Mouse (Mus musculus) forebrain, embryonic 13.5 days (tissue): ENCODE measurements around the gene Neu1. TPM values are rescaled to one million over a fixed set of nuclear protein-coding genes. Genes with fewer than 3 reads are reported as not detected.

Experiments
- ATAC-seq: fragments of 200-750 bp; cut with Nextera tagmentation; 2 replicates; pipeline ENCODE4 v1.8.0; 2017
- H3K27ac ChIP-seq: fragments of 300-500 bp; sonication (generic); 2 replicates; pipeline ENCODE4 v1.5.1; 2015; ENCODE audit warnings: inconsistent platforms, mild to moderate bottlenecking, moderate library complexity
- H3K27me3 ChIP-seq: fragments of 300-500 bp; sonication (generic); 2 replicates; pipeline ENCODE4 v1.6.1; 2015; ENCODE audit warnings: mild to moderate bottlenecking, inconsistent platforms
- H3K36me3 ChIP-seq: fragments of 300-500 bp; sonication (generic); 2 replicates; pipeline ENCODE4 v1.6.1; 2015; ENCODE audit warnings: mild to moderate bottlenecking, inconsistent platforms; ENCODE audit not compliant: poor library complexity, severe bottlenecking
- H3K4me1 ChIP-seq: fragments of 300-500 bp; sonication (generic); 2 replicates; pipeline ENCODE4 v1.6.1; 2015; ENCODE audit warnings: inconsistent platforms
- H3K4me2 ChIP-seq: fragments of 300-500 bp; sonication (generic); 2 replicates; pipeline ENCODE4 v1.6.1; 2015; ENCODE audit warnings: inconsistent platforms, mild to moderate bottlenecking, moderate library complexity
- H3K4me3 ChIP-seq: fragments of 300-500 bp; sonication (generic); 2 replicates; pipeline ENCODE4 v1.5.1; 2015; ENCODE audit warnings: mild to moderate bottlenecking, inconsistent platforms
- H3K9ac ChIP-seq: fragments of 300-500 bp; sonication (generic); 2 replicates; pipeline ENCODE4 v1.6.1; 2015; ENCODE audit warnings: mild to moderate bottlenecking, inconsistent platforms
- H3K9me3 ChIP-seq: fragments of 300-500 bp; sonication (generic); replicated peaks from 2 replicates; pipeline ENCODE4 v1.6.1; 2016; ENCODE audit warnings: inconsistent platforms
- WGBS: fragments of 180-500 bp; shearing (Covaris S2); methylation state at CpG from one replicate; pipeline ENCODE4 v1.1.7; 2015; 5-methylcytosine and 5-hydroxymethylcytosine counted together
- polyA plus RNA-seq: library from polyadenylated mRNA; unstranded; fragments of >200 nt; fragmentation: Nextera tagmentation; extraction: Ambion mirVana; gene quantifications from 2 replicates; pipeline ENCODE4 v1.2.1, GENCODE M21; 2015

Neu1 gene
- polyA plus RNA-seq, 1 experiment from 2014 or later = 18.7 TPM

DNA sequence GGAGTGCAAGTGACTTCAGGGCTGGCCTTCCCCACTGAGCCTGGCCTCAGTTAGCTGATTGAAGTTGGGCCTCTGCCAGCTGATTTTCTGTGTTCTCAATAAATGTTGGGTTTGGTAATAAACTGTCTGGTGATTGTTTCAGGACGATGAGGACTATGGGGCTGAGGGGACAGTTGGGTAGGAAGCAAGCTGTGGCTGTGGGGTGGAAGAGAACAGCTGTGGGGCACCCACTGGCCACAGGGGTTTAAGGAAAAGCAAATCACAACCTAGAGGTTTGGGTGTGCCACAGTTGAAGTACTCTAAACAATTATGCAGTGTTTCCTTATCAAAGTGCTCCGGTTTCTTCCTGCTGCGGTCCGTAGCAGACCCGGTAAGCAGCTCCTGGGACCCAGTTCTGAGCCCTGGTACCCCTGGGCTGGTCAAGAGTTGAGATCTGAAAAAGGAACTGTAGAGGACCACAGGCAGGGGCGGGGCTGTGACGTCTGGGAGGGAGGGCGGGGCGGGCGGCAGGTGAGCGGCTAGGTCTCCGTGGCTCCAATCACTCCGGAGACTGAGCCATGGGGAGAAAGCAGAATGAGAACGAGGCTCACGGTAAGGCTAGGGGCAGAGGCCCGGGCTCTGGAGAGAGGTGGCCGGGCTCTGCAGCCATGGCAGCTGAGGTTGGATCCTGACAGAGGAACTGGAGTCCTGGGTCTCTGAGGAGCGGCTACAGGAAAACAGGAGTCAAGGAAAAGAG is 17.0 kb upstream of the Neu1 start, which contains the start of gene Slc44a4:
Gene Slc44a4, plus strand, starts transcription at position 537 of the 736 bp plus-strand sequence.
- no peak for ATAC-seq
- Histone ChIP-seq H3K9ac (no peak within 1 kb of the TSS; the same call in 1 of the 2 replicates), H3K4me2 (no peak within 1 kb of the TSS), H3K4me3 (no peak within 1 kb of the TSS), H3K27me3 (no peaks in the 10 kb centered on the region), H3K4me1 (no peaks in the 10 kb centered on the region), H3K9me3 (no peaks in the 10 kb centered on the region), H3K36me3 (peaks cover 54% of the 10 kb centered on the region), H3K27ac (no peak within 1 kb of the TSS)
- 36% methylated on average over 18 of the region's 18 CpGs for WGBS

DNA sequence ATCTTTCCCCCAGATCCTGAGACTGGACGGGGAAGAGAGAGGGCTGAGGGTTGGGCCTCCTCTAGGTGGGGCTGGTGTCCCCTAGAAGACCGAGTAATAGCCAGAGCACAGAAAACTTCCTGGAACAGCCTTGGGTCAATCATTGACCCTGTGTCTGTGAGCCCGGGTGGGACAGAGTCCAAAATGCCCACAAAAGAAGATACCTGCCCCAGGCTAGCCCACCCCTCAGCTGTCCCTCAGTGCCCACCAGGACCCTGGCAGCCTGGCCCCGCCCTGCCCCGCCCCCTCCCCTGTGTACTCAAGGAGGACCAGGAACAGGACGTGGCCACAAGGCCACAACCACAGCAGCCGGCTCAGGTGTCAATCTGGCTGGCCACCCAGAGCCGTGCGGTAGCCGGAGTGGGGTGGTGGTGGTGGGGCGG is 15.6 kb upstream of the Neu1 start:
- WGBS = 30% methylated on average over 11 of the region's 11 CpGs
- Histone ChIP-seq H3K36me3 (peaks cover 41% of the 10 kb centered on the region), H3K27ac (no peak overlapping the region), H3K4me3 (no peak overlapping the region), H3K9ac (no peak overlapping the region; the same call in 1 of the 2 replicates), H3K9me3 (no peaks in the 10 kb centered on the region), H3K4me2 (no peak overlapping the region), H3K4me1 (no peaks in the 10 kb centered on the region), H3K27me3 (no peaks in the 10 kb centered on the region)
- no peak for ATAC-seq

DNA sequence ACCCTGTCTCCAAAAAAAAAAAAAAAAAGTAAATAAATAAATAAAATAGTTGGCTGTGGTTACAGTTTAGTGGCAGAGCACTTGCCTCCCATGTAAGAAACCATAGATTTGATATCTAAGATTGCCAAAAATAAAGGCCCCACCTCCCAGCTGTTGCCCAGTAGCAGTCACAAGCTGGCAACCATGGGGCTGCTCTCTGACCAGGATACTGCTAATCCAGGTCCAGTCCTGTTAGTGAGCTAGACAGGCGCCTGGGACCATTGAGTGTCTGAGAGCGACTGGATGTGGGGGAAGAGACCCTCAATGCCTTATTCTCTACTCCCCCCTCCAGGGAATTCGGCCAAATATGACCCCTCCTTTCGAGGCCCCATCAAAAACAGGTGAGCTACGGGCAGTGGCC is 14.7 kb upstream of the Neu1 start:
- H3K4me3 ChIP-seq = no peak overlapping the region
- H3K9me3 ChIP-seq = no peaks in the 10 kb centered on the region
- no peak overlapping the region for H3K9ac ChIP-seq
- H3K4me2 ChIP-seq = no peak overlapping the region
- peaks cover 32% of the 10 kb centered on the region for H3K36me3 ChIP-seq
- H3K27me3 ChIP-seq = no peaks in the 10 kb centered on the region
- no peak overlapping the region for H3K27ac ChIP-seq
- no peaks in the 10 kb centered on the region for H3K4me1 ChIP-seq
- ATAC-seq = no peak
- 88% methylated on average over 5 of the region's 5 CpGs for WGBS

DNA sequence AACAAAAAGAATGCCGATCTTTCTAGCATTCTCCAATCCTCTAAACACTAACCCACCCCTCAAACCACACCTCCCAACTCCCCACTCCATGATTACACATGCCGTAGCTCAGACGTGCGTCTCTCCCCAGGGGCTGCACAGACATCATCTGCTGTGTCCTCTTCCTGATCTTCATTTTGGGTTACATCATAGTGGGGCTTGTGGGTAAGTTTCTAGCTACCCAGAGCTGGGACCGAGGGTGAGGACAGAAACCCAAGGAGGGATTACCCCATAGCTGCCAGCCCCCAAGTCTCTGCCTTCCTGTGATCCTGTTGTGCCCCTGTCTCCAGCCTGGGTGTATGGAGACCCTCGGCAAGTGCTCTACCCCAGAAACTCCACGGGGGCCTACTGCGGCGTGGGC is 13.9 kb upstream of the Neu1 start:
- Histone ChIP-seq H3K36me3 (peaks cover 23% of the 10 kb centered on the region), H3K4me2 (no peak overlapping the region), H3K4me3 (no peak overlapping the region), H3K9ac (no peak overlapping the region), H3K9me3 (no peaks in the 10 kb centered on the region), H3K27me3 (no peaks in the 10 kb centered on the region), H3K4me1 (no peaks in the 10 kb centered on the region), H3K27ac (no peak overlapping the region)
- no peak for ATAC-seq
- WGBS = 78% methylated on average over 9 of the region's 9 CpGs

DNA sequence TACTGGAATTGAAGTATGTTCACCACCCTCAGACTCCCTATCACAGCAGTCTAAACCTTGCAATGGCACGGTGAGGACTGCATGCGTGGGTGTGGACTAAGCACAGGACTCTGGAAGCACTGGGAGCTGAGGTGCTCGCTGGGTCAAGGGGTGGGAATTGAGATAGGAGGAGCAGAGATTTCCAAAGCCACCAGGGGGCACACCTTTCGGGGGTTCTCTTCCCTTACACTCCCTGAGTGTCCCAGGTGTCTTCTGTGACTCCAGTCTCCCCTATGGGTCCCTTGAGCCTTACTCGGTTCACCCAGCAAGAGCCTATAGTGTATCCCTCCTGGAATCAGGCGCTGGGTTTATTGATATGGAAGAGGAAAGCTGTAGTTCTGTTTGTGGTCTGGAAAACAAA is 8.1 kb upstream of the Neu1 start:
- H3K36me3 ChIP-seq = no peaks in the 10 kb centered on the region
- no peak overlapping the region for H3K27ac ChIP-seq
- no peaks in the 10 kb centered on the region for H3K27me3 ChIP-seq
- no peaks in the 10 kb centered on the region for H3K4me1 ChIP-seq
- 48% methylated on average over 6 of the region's 6 CpGs for WGBS
- ATAC-seq = no peak
- no peak overlapping the region for H3K9ac ChIP-seq
- H3K4me3 ChIP-seq = no peak overlapping the region
- no peaks in the 10 kb centered on the region for H3K9me3 ChIP-seq
- no peak overlapping the region for H3K4me2 ChIP-seq

DNA sequence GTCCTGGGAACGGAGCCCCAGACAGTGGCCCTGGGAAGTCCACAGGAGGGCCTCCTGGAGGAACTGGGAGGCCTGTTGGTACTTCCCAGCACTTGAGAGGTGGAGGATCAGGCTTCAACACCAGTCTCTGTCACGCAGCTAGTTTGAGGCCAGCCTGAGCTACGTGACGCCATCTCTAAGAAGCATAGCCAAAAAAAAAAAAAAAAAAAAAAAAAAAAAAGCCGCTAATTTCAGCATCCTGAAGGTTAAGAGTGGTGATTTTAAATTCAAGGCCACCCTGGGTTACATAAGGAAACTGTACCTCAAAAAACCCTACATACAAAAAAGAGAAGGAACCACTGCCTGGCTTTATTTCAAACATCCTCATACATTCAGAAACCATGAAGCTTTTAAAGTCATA is 6.8 kb upstream of the Neu1 start:
- Histone ChIP-seq H3K27me3 (no peaks in the 10 kb centered on the region), H3K27ac (no peak overlapping the region), H3K4me2 (no peak overlapping the region), H3K36me3 (no peaks in the 10 kb centered on the region), H3K4me1 (no peaks in the 10 kb centered on the region), H3K9me3 (no peaks in the 10 kb centered on the region), H3K4me3 (no peak overlapping the region), H3K9ac (no peak overlapping the region)
- no peak for ATAC-seq
- WGBS = 68% methylated on average over 5 of the region's 5 CpGs

DNA sequence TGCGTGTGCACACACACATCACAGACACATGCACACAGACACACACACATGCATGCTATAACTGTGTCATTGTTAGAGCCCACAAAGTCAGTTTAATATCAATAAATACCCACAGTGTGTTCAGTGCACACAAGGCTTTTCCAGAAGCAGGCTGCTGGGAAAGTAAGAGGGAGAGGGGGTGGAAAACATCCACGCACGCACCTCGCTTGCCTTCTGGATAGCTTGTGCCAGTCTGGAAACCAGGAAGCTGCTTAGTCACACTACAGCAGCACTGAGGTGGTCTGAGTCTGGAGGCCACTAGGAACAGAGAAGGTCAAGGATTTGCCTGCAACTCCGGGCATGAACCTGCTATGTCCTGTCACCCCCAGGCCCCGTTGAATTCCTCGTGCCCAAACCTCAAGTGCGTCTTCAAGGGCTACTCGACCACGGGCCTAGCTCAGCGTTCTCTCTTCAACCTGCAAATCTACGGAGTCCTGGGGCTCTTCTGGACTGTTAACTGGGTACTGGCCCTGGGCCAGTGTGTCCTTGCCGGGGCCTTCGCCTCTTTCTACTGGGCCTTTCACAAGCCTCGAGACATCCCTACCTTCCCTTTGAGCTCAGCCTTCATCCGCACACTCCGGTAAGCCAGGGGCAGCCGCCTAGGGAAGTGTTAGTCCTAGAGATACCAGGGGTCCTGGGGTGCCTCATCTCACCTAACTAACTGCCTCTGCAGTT is 3.6 kb upstream of the Neu1 start:
- peak overlapping the region; percentile 12; the same call in 1 of the 2 replicates for H3K9ac ChIP-seq
- no peak overlapping the region for H3K4me3 ChIP-seq
- WGBS = 88% methylated on average over 18 of the region's 18 CpGs
- H3K4me1 ChIP-seq = peaks cover 9% of the 10 kb centered on the region
- no peak overlapping the region for H3K27ac ChIP-seq
- no peaks in the 10 kb centered on the region for H3K9me3 ChIP-seq
- ATAC-seq = no peak
- H3K36me3 ChIP-seq = no peaks in the 10 kb centered on the region
- no peak overlapping the region for H3K4me2 ChIP-seq
- no peaks in the 10 kb centered on the region for H3K27me3 ChIP-seq

DNA sequence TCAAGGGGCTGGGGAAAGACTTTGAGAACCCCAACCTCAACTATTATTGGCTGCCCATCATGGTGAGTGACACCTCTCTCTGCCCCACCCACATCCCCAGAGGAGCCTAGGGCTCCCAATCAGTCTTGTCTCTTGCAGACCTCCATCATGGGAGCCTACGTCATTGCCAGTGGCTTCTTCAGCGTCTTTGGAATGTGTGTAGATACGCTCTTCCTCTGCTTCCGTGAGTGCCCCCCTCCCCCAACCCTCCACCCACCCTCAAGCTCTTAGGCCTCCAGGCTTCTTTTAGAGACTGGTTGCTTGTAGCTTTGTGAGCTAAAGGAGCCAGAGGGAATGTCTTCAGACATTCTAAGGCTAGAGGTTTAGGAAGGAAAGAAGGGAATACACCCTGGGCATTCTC is 2.2 kb upstream of the Neu1 start:
- H3K27ac ChIP-seq = no peak overlapping the region
- no peak overlapping the region for H3K4me3 ChIP-seq
- 78% methylated on average over 4 of the region's 4 CpGs for WGBS
- no peaks in the 10 kb centered on the region for H3K27me3 ChIP-seq
- ATAC-seq = no peak
- H3K9ac ChIP-seq = no peak overlapping the region
- 0 out of 2 replicates have a peak, but pooled peaks cover 1% of the 10 kb centered on the region for H3K36me3 ChIP-seq
- H3K4me1 ChIP-seq = peaks cover 9% of the 10 kb centered on the region
- H3K4me2 ChIP-seq = no peak overlapping the region
- H3K9me3 ChIP-seq = no peaks in the 10 kb centered on the region

DNA sequence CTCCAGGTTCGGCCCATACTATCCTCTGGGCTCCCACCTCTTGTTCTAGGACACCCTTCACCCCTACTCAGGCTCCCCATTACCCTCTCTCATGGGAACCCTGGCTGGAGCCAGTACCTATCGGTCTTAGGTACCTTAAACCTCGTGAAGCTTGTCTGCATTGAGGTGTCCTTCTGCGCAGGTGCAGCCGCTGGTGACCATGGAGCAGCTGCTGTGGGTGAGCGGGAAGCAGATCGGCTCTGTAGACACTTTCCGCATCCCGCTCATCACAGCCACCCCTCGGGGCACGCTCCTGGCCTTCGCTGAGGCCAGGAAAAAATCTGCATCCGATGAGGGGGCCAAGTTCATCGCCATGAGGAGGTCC is 664 bp downstream of the Neu1 start:
- Histone ChIP-seq H3K4me3 (peak overlapping the region; percentile 80), H3K27ac (no peak overlapping the region), H3K4me2 (peak overlapping the region; percentile 98), H3K9ac (peak overlapping the region; percentile 90), H3K27me3 (no peaks in the 10 kb centered on the region), H3K9me3 (no peaks in the 10 kb centered on the region), H3K4me1 (peaks cover 9% of the 10 kb centered on the region), H3K36me3 (peaks cover 20% of the 10 kb centered on the region; the same call in 1 of the 2 replicates)
- no peak; the same call in 1 of the 2 replicates for ATAC-seq
- 13% methylated on average over 14 of the region's 14 CpGs for WGBS

DNA sequence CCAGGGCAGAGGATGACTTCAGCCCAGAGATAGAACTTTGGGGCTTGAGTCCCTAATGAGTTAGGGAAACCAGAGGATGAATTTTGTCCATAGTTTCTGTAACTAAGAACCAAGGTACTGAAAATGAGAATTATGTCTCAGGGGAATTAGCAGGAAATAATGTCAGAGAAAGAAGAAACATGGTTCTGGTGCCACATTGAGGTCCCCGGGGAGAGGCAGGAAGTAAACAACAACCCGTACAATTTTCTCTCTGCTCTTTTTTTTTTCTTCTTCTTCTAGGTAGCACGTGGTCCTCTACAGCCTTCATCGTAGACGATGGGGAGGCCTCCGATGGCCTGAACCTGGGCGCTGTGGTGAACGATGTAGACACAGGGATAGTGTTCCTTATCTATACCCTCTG is 1.2 kb downstream of the Neu1 start:
- H3K9me3 ChIP-seq = no peaks in the 10 kb centered on the region
- 92% methylated on average over 8 of the region's 8 CpGs for WGBS
- peak overlapping the region; percentile 90 for H3K9ac ChIP-seq
- ATAC-seq = no peak
- no peak overlapping the region for H3K27ac ChIP-seq
- peak overlapping the region; percentile 98 for H3K4me2 ChIP-seq
- H3K27me3 ChIP-seq = no peaks in the 10 kb centered on the region
- H3K36me3 ChIP-seq = peaks cover 20% of the 10 kb centered on the region; the same call in 1 of the 2 replicates
- H3K4me3 ChIP-seq = peak overlapping the region; percentile 80
- H3K4me1 ChIP-seq = peaks cover 9% of the 10 kb centered on the region

DNA sequence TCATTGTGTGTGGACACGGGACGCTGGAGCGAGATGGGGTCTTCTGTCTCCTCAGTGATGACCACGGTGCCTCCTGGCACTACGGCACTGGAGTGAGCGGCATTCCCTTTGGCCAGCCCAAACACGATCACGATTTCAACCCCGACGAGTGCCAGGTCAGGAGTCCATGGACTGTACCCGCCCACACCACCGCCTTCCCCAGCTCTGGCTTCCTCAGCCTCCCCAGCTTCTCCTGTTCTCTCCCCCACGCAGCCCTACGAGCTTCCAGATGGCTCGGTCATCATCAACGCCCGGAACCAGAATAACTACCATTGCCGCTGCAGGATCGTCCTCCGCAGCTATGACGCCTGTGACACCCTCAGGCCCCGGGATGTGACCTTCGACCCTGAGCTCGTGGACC is 3.0 kb downstream of the Neu1 start:
- Histone ChIP-seq H3K4me2 (no peak overlapping the region), H3K9me3 (no peaks in the 10 kb centered on the region), H3K4me1 (peaks cover 9% of the 10 kb centered on the region), H3K36me3 (peaks cover 20% of the 10 kb centered on the region; the same call in 1 of the 2 replicates), H3K4me3 (no peak overlapping the region), H3K27me3 (no peaks in the 10 kb centered on the region), H3K27ac (no peak overlapping the region), H3K9ac (no peak overlapping the region)
- 77% methylated on average over 24 of the region's 24 CpGs for WGBS
- no peak for ATAC-seq

DNA sequence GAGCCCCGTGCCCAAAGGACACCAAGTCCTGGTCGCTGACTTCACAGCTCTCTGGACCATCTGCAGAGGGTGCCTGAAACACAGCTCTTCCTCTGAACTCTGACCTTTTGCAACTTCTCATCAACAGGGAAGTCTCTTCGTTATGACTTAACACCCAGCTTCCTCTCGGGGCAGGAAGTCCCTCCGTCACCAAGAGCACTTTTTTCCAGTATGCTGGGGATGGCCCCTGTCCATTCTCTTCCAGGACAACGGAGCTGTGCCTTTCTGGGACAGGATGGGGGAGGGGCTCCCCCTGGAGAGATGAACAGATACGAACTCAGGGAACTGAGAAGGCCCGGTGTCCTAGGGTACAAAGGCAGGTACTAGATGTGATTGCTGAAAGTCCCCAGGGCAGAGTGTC is 3.8 kb downstream of the Neu1 start:
- H3K4me2 ChIP-seq = no peak overlapping the region
- no peaks in the 10 kb centered on the region for H3K9me3 ChIP-seq
- H3K9ac ChIP-seq = no peak overlapping the region
- WGBS = 62% methylated on average over 8 of the region's 8 CpGs
- H3K27ac ChIP-seq = no peak overlapping the region
- no peak for ATAC-seq
- H3K4me1 ChIP-seq = peaks cover 9% of the 10 kb centered on the region
- H3K36me3 ChIP-seq = peaks cover 20% of the 10 kb centered on the region; the same call in 1 of the 2 replicates
- H3K27me3 ChIP-seq = no peaks in the 10 kb centered on the region
- H3K4me3 ChIP-seq = no peak overlapping the region
